Mouse (Mus musculus) G1E (cell line): ENCODE measurements around the gene Agap3. TPM values are rescaled to one million over a fixed set of nuclear protein-coding genes. Genes with fewer than 3 reads are reported as not detected.

Source experiments
- ATAC-seq: 2 replicates; pipeline ENCODE4 v1.8.0; 2016; ENCODE audit warnings: mild to moderate bottlenecking; ENCODE audit not compliant: insufficient number of reproducible peaks, poor library complexity, low FRiP score, severe bottlenecking; ENCODE audit errors: extremely low read depth
- DNase-seq: peaks from one replicate; pipeline ENCODE4 v3.0.0; 2012; ENCODE audit warnings: low spot score
- H3K27me3 ChIP-seq: 2 replicates; pipeline ENCODE4 v1.6.1; 2012; ENCODE audit warnings: mild to moderate bottlenecking, low read length, inconsistent platforms; ENCODE audit not compliant: insufficient read depth
- H3K36me3 ChIP-seq: replicated peaks from 2 replicates; pipeline ENCODE3; 2012; ENCODE audit warnings: mild to moderate bottlenecking, inconsistent platforms
- H3K4me1 ChIP-seq: 2 replicates; pipeline ENCODE4 v1.6.1; 2012; ENCODE audit warnings: low read depth, low read length, inconsistent platforms, mixed read lengths; ENCODE audit not compliant: insufficient read depth
- H3K4me3 ChIP-seq: 2 replicates; pipeline ENCODE4 v1.5.1; 2012; ENCODE audit warnings: low read depth, mild to moderate bottlenecking, inconsistent platforms, low read length, moderate library complexity, mixed read lengths
- H3K9me3 ChIP-seq: replicated peaks from 2 replicates; pipeline ENCODE4 v1.6.1; 2012; ENCODE audit warnings: inconsistent platforms
- CTCF ChIP-seq: IDR thresholded peaks from 2 replicates; pipeline ENCODE4 v1.5.1; 2012; ENCODE audit warnings: low read depth, low read length, inconsistent platforms, mixed read lengths
- GATA1 ChIP-seq: IDR thresholded peaks from 2 replicates; pipeline ENCODE4 v1.6.1; 2012; ENCODE audit warnings: borderline replicate concordance, low read length, inconsistent platforms, mixed read lengths
- GATA2 ChIP-seq: IDR thresholded peaks from 2 replicates; pipeline ENCODE4 v1.6.1; 2012; ENCODE audit warnings: low read depth, low read length, inconsistent platforms, borderline replicate concordance
- POLR2AphosphoS5 ChIP-seq: IDR thresholded peaks from 2 replicates; pipeline ENCODE4 v1.6.1; 2012; ENCODE audit warnings: low read depth, low read length, inconsistent platforms; ENCODE audit not compliant: insufficient replicate concordance
- TAL1 ChIP-seq: conservative IDR thresholded peaks from 2 replicates; pipeline ENCODE4 v1.6.1; 2012; ENCODE audit warnings: low read depth, low read length, inconsistent platforms, mixed read lengths
- polyA plus RNA-seq: library from polyadenylated mRNA; stranded (reverse); fragments of >175 nt; gene quantifications from 2 replicates; pipeline ENCODE4 v1.2.3, GENCODE M21; 2012
- total RNA-seq, 2 experiments: library from RNA; stranded (forward) in 1 of 2; stranded (reverse) in 1 of 2; fragments of 200-1000 nt in 1 of 2; fragments of >200 nt in 1 of 2; fragmentation: Nextera tagmentation in 1 of 2; gene quantifications; 2 replicates each; pipeline ENCODE4 v1.2.3; 2014 to 2017

Gene Agap3
- total and polyA plus RNA-seq, 3 experiments = 26.3 to 133 (median 30.3) TPM

DNA sequence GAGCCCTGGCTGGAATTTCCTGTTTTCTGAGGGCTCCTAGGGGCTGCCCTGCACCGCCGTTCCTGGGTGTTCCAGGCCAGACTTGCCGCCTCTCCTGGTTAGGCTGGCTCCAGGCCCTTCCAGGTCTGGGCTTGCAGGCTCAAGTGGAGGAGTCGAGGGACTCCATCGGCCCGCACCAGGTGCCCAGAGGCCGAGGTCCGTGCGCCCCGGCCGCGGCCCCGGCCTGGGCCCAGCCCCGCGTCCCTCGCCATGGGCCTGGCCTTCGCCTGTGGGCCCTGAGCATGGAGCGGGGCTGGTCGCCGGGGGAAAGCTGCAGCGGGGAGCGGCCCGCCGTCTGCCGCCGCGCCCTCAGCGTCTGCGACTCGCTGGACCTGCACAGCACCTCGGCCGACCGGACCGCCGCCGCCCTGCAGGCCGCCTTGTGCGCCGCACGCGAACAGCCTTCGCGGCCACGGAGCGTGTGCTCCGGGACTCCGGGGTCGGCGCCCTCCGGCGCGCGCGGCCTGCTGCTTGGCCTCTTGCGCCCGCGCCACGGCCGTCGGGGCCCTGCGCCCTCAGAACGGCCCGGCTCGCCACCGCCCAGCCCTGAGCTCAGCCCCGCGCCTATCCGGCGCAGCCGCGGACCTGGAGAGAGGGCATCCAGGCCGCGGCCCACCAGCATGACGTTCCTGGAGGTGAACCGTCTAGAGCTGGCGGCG, 22.2 kb downstream of the Agap3 start:
- no peak overlapping the region for H3K4me3 ChIP-seq
- no peak for TF ChIP-seq TAL1
- TF ChIP-seq CTCF = no peak
- ATAC-seq = no peak
- peaks cover 95% of the 10 kb centered on the region for H3K36me3 ChIP-seq
- H3K4me1 ChIP-seq = peaks cover 6% of the 10 kb centered on the region; the same call in 1 of the 2 replicates
- DNase-seq = no peak
- H3K9me3 ChIP-seq = peaks cover 9% of the 10 kb centered on the region
- no peaks in the 10 kb centered on the region for H3K27me3 ChIP-seq

DNA sequence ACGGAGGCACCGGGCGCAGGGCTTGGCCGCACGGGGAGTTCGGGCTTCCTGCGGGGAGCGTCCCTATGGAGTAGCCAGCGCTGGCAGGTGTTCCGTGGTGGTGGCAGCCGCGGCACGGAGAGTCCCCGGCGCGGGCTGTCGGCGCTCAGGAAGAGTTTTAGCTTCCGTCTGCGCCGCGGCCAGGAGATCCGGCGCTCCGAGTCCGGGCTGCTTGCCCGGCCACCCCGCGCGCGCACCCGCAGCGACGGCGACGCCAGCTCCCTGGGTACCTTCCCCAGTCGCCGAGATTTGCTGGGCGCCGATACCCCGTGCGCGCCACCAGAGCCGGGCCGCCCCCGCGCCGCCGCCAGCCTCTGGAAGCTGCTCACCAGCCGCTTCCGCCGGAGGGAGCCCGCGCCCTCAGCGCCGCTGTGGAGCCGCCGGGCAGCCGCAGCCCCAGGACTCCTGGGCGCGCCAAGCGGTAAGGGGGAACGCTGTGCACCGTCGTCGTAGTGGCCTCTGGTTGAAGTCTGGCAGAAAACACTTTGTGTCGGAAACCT, 22.8 kb downstream of the Agap3 start:
- no peak for ATAC-seq
- peaks cover 95% of the 10 kb centered on the region for H3K36me3 ChIP-seq
- H3K4me1 ChIP-seq = peaks cover 6% of the 10 kb centered on the region; the same call in 1 of the 2 replicates
- no peak for DNase-seq
- no peak overlapping the region for H3K4me3 ChIP-seq
- H3K27me3 ChIP-seq = no peaks in the 10 kb centered on the region
- H3K9me3 ChIP-seq = peaks cover 9% of the 10 kb centered on the region
- TF ChIP-seq POLR2AphosphoS5 = no peak
- no peak for TF ChIP-seq GATA2
- TF ChIP-seq GATA1 = no peak
- no peak for TF ChIP-seq CTCF
- no peak for TF ChIP-seq TAL1

DNA sequence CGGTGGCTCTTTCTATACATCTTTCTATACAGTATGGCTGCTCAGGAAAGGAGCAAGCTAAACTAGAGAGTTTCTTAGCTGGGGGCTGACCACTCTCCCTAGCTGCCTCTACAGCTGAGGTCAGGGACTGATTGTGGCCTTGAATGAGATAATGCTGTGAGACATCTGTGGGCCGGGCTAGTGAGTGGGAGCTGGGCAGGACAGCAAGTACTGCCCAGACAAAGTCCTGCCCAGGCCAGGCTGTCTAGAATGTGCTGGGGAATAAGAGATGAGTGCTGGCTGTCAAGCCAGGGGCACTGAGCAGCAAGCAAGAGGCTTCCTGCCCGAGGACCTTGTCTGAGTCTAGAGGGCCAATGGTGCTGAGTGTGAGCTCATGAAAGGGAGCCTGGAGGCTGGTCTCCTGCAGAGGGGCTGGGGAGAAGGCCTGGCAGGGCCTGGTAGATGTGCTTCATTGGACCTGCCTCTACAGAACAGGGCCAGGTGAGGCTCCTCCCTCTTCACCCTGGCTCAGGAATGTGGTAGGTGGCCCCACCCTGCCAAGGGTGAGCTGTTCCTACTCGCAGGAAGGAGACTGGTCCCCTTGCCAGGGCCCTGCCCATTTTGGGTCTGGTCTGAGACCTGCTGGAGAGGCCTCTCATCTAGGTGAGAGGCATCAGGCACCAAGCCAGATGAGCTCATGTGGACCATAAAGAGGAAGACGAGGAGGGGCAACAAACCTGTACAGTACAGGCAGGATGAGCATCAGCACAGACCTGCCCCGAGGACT, 23.7 kb downstream of the Agap3 start:
- ATAC-seq = no peak
- Histone ChIP-seq H3K27me3 (no peaks in the 10 kb centered on the region), H3K9me3 (peaks cover 9% of the 10 kb centered on the region), H3K4me3 (no peak overlapping the region), H3K36me3 (peaks cover 95% of the 10 kb centered on the region), H3K4me1 (peaks cover 6% of the 10 kb centered on the region; the same call in 1 of the 2 replicates)
- no peak for DNase-seq
- TF ChIP-seq POLR2AphosphoS5 (no peak), TAL1 (no peak), GATA1 (no peak), CTCF (no peak), GATA2 (no peak)

DNA sequence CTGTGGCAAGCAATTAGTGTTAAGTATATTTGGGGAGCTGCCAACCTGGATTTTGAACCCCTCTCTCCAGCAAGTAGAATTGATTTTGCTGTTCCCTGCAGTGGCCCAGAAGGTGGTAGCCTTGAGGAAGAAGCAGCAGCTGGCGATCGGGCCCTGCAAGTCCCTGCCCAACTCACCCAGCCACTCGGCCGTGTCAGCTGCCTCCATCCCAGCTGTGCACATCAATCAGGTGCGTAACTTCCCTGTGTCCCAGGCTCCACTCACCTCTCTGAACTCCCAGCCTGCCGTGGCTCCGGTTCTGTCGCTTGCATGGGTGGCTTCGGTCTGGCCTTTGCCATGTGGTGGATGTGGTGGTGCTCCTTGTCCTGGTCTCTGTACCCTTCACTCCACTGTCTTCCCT, 25.9 kb downstream of the Agap3 start:
- peaks cover 9% of the 10 kb centered on the region for H3K9me3 ChIP-seq
- no peaks in the 10 kb centered on the region for H3K27me3 ChIP-seq
- peaks cover 8% of the 10 kb centered on the region for H3K4me1 ChIP-seq
- peaks cover 99% of the 10 kb centered on the region for H3K36me3 ChIP-seq
- H3K4me3 ChIP-seq = no peak overlapping the region
- TF ChIP-seq CTCF = no peak
- no peak for TF ChIP-seq TAL1
- TF ChIP-seq POLR2AphosphoS5 = no peak
- no peak for TF ChIP-seq GATA2
- TF ChIP-seq GATA1 = no peak
- DNase-seq (no peak), ATAC-seq (no peak)

DNA sequence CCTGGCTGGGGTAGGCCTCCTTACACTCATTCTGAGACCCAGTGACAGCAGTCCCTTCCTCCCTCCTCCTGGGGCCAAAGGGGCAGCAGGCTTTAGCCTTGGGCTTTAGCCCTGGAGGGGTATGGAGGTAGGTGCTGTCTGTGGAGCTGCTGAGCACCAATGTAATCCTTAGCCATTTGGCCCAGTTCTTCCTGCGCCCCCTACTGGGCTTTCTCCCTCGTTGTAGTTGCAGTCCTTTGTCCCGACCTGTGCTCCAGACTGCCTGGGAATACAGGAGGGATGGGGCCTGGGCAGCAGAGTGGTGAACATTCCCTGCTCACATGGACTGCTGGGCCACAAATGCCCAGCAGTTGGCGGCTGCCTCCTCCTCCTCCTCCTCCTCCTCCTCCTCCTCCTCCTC, 29.7 kb downstream of the Agap3 start:
- Histone ChIP-seq H3K4me3 (no peak overlapping the region), H3K36me3 (peaks cover 100% of the 10 kb centered on the region), H3K9me3 (no peaks in the 10 kb centered on the region), H3K27me3 (no peaks in the 10 kb centered on the region), H3K4me1 (peaks cover 2% of the 10 kb centered on the region; the same call in 1 of the 2 replicates)
- TF ChIP-seq TAL1 (no peak), CTCF (peak; percentile 31; the same call in 1 of the 2 replicates), POLR2AphosphoS5 (no peak), GATA2 (no peak), GATA1 (no peak)
- no peak; the same call in 1 of the 2 replicates for ATAC-seq
- DNase-seq = peak; percentile 43
